Mouse (Mus musculus) megakaryocyte-erythroid progenitor cell, adult 5-6 weeks (primary cell): ENCODE data around the gene Vmn2r56. TPM values are rescaled to one million over a fixed set of nuclear protein-coding genes. Genes with fewer than 3 reads are reported as not detected.
"Not testable (repeated sequence)": the region's sequence is repeated elsewhere in the genome, so short reads cannot be mapped to it uniquely, and the experiment has no call there.

Experiments used
- ATAC-seq: replicated peaks from 2 replicates; pipeline ENCODE4 v1.8.0; 2016; ENCODE audit warnings: mild to moderate bottlenecking, inconsistent platforms; ENCODE audit not compliant: severe bottlenecking, poor library complexity, low FRiP score, low TSS enrichment
- total RNA-seq, 2 experiments: library from RNA; stranded (forward) in 1 of 2; stranded (reverse) in 1 of 2; fragments of 200-1000, 215-1000 nt in 1 of 2; fragments of >200 nt in 1 of 2; fragmentation: Nextera tagmentation in 1 of 2; gene quantifications; 2 replicates each; pipeline ENCODE4 v1.2.3; 2014 to 2017

Vmn2r56 gene
- total RNA-seq (2014; fragmentation: Nextera tagmentation) (not detected in 2 replicates), total RNA-seq (2017) (not detected in 2 replicates)

- no peak for ATAC-seq
Observed at GRCm38 (mm10) chr7:12734904-12735303, at the start of gene Vmn2r56. TSS of gene Vmn2r56 (minus strand) at chr7:12735004.

DNA sequence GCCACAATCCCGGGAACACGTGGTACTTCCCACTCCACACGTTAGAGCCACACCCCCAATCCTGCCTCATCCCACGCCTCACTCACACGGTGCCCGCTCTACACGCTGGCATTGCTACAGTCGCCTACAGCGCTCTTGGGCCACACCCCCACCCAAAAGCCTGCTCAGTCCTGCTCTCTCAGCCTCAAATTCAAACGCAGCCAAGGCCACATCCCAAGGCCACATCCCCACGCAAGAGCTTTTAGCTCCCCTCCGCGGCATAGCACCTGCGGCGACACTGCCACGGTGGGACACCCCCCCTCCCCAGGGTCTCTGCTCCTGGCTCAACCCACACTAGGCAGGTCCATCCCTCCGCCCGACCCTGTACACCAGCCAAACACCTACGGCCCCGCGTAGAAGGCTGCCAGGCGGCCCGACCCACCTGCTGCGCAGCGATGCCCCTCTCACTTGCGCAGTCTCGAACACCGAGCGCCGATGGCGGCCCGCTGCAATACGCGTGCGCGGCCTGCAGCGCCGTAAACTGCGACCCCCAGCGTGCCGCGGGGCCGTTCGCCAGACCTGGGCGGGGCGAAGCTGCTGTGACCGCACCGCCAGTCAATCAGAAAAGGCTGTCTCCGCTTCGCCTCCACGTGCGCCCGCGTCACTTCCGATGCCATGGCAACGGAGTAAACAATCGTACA lies 45.5 kb upstream of the Vmn2r56 start:
- peak; percentile 90 for ATAC-seq

DNA sequence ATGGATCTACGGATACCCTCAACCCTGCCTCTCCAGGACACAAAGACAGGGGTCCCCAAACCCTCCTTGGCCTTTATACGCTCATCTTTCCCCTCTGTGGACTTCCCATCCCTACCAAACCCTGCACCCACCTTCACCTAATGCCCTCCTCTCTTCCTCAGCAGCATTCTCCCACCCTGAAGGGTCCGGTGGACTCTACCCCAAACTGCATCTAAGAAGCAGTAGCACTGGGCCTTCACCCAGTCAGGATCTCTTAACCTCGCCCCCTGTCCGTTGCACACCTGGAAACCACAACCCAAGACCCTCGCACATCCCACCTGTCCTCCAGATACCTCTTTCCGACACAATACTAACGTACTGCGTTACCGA lies 45.0 kb upstream of the Vmn2r56 start:
- ATAC-seq: no peak

DNA sequence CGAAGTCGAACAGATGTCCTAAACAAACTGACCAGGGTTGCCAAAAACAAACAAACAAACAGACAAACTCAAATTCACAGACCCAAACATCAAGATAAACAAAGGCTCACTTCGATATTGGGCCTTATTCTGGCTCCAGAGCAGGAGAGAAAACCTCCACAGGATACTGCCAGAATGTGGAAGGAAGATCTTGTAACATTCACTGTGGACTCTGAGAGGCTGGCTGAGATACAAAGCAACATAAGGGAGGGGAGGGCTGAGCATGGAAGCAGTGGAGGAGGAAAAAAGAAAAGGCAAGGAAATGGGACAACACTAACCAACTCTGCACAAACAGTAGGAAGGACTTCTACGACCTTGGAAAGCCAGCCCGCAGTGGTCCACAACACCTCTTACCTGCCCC lies 44.3 kb upstream of the Vmn2r56 start:
- ATAC-seq: no peak

- no peak for ATAC-seq
Observed at GRCm38 (mm10) chr7:12774606-12775005, 39.8 kb upstream of the Vmn2r56 start.

GRCm38 (mm10) chr7:12774111-12774510 lies 39.3 kb upstream of the Vmn2r56 start:
- ATAC-seq: no peak

DNA sequence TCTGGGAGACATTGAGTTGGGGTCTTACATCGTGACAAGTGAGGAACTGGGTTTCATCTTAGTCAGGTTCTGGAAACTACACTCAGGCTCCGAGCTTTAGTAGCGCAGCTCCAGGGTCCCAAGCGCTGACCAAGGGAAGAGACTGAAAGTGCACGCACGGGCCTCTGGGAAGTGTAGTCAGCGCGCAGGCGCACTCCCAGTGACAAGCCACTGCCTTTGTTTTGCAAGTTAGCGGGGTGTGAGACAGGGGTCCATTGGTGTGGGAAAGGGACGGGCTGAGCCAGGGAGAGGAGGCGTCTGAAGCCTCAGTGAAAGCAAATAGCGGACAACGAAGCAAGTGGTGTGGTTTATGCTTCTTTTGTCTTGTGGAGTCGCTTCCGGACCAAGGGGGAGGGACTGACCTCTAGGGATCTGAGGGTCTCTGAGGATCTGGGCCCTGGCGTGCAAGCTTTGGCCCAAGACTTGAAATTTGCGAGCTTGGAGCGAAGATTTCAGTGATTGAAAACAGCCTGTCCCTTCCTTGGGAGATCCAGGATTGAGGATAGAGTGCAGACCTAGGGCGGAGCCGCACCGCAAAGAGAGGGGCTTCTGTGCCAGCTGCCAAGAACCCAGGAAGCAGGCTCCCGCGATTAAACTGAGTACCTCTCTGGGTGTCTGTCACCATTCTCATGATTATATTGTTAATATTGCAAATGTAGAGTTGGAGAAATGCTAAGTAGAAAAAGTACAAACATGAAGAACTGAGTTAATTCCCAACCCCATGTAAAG lies 14.8 kb upstream of the Vmn2r56 start:
- ATAC-seq: no peak

GRCm38 (mm10) chr7:12684903-12685302 lies 49.9 kb downstream of the Vmn2r56 start, which contains the start of gene Vmn2r55:
TSS of gene Vmn2r55 (minus strand) at chr7:12685003.
- ATAC-seq: not testable (repeated sequence)

DNA sequence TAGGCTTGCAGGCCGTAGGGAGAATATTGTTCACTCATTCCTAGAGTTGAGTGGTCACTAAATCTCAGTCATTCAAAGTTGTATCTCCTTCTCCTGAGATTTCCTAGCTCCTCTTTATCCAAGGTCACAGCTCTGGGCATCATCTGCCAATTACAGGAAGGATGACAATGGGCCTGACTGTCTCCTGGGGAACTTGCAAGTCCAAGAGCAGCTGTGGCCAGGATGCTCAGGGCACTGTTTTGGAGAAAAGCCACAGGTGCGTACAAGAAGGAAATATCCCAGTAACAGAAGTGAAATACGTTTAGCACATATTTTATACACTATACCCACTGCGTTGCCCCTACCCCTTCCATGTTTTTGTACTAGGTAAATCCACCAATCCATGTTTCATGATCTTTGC lies 94.6 kb downstream of the Vmn2r56 start, which contains the start of gene Vmn2r54:
Gene Vmn2r54, minus strand, starts transcription at position 101 of the 400 bp plus-strand sequence.
- not testable (repeated sequence) for ATAC-seq

Other genes with a start within 250 kb of the Vmn2r56 start
- not detected in 2 replicates for gene 2900092C05Rik, start 222.5 kb downstream of the Vmn2r56 start, total RNA-seq (2014; fragmentation: Nextera tagmentation)
- gene 2900092C05Rik, start 222.5 kb downstream of the Vmn2r56 start, total RNA-seq (2017): not detected in 2 replicates
- 0.02 TPM in 1 of 2 replicates, not detected in the other for gene Vmn2r53, start 126.2 kb downstream of the Vmn2r56 start, total RNA-seq (2014; fragmentation: Nextera tagmentation)
- not detected in 2 replicates for gene Vmn2r53, start 126.2 kb downstream of the Vmn2r56 start, total RNA-seq (2017)
- not detected in 2 replicates for gene Vmn2r54, start 94.7 kb downstream of the Vmn2r56 start, total RNA-seq (2014; fragmentation: Nextera tagmentation)
- gene Vmn2r54, start 94.7 kb downstream of the Vmn2r56 start, total RNA-seq (2017): not detected in 2 replicates
- not detected in 2 replicates for gene Vmn2r55, start 50.0 kb downstream of the Vmn2r56 start, total RNA-seq (2014; fragmentation: Nextera tagmentation)
- not detected in 2 replicates for gene Vmn2r55, start 50.0 kb downstream of the Vmn2r56 start, total RNA-seq (2017)
- gene Zscan18, start 68.6 kb upstream of the Vmn2r56 start, total RNA-seq (2014; fragmentation: Nextera tagmentation): 0.94 and 3.2 TPM in 2 replicates
- gene Zscan18, start 68.6 kb upstream of the Vmn2r56 start, total RNA-seq (2017): 1.9 and 5.8 TPM in 2 replicates
- 12.3 and 14.0 TPM in 2 replicates for gene Zfp329, start 83.9 kb upstream of the Vmn2r56 start, total RNA-seq (2014; fragmentation: Nextera tagmentation)
- 7.8 TPM in 2 replicates for gene Zfp329, start 83.9 kb upstream of the Vmn2r56 start, total RNA-seq (2017)
- gene Zfp110, start 99.8 kb upstream of the Vmn2r56 start, total RNA-seq (2014; fragmentation: Nextera tagmentation): 26.7 and 30.6 TPM in 2 replicates
- gene Zfp110, start 99.8 kb upstream of the Vmn2r56 start, total RNA-seq (2017): 38.0 and 38.1 TPM in 2 replicates
- gene Zfp128, start 146.2 kb upstream of the Vmn2r56 start, total RNA-seq (2014; fragmentation: Nextera tagmentation): 3.2 and 6.2 TPM in 2 replicates
- gene Zfp128, start 146.2 kb upstream of the Vmn2r56 start, total RNA-seq (2017): 3.3 and 4.0 TPM in 2 replicates
- 13.3 and 18.7 TPM in 2 replicates for gene Zscan22, start 162.8 kb upstream of the Vmn2r56 start, total RNA-seq (2014; fragmentation: Nextera tagmentation)
- gene Zscan22, start 162.8 kb upstream of the Vmn2r56 start, total RNA-seq (2017): 5.7 and 7.1 TPM in 2 replicates
- gene Rps5, start 187.3 kb upstream of the Vmn2r56 start, total RNA-seq (2014; fragmentation: Nextera tagmentation): 3,241 and 3,814 TPM in 2 replicates
- gene Rps5, start 187.3 kb upstream of the Vmn2r56 start, total RNA-seq (2017): 1,950 and 2,335 TPM in 2 replicates
- gene Rnf225, start 192.4 kb upstream of the Vmn2r56 start, total RNA-seq (2014; fragmentation: Nextera tagmentation): 0.77 and 1.2 TPM in 2 replicates
- gene Rnf225, start 192.4 kb upstream of the Vmn2r56 start, total RNA-seq (2017): 1.6 TPM in 1 of 2 replicates, not detected in the other
- gene Zfp324, start 230.8 kb upstream of the Vmn2r56 start, total RNA-seq (2014; fragmentation: Nextera tagmentation): 3.7 and 4.3 TPM in 2 replicates
- 3.1 and 7.7 TPM in 2 replicates for gene Zfp324, start 230.8 kb upstream of the Vmn2r56 start, total RNA-seq (2017)
- 6.1 and 9.0 TPM in 2 replicates for gene Zfp446, start 242.8 kb upstream of the Vmn2r56 start, total RNA-seq (2014; fragmentation: Nextera tagmentation)
- 1.6 and 1.9 TPM in 2 replicates for gene Zfp446, start 242.8 kb upstream of the Vmn2r56 start, total RNA-seq (2017)